10 mouse cellular contexts compared by ENCODE assay signal in the genomic region with DNA sequence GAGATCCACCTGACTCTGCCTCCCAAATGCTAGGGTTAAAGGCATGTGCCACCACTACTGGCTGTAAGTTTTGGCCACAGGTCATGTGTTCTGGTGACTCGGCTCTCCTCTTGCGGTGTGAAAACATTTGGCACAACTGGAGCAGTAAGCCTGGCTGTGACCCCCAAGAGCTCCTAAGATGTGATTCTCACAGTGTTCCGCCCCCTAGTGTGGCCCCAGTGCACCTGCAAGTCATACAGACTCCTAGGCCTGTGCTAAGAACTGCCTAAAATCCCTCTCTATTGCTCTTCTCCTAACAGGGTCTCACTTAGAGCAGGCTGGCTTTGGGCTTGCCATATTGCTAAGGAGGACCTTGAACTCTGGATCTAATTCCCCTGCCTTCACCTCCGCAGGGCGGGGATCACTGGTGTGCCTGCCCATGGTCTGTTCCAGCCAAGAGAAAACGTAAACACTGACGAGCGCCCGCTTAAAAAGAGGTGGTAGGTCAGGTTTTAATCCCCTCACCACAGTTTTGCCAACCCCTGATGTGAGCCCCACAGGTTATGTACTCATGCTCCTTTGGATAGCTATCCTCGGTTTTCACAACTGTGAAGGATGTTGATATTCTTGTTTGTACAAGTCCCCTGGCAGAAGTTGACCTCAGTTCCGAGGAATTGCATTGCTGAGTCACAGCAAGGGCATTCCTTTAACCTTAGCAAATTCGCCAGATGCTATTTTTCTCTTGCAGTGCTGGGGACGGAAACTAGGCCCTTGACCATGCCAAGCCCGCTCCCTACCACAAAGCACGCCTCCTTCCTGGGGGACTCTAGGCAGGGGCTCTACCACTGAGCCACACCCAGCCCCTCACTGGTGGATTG. TPM values are rescaled to one million over a fixed set of nuclear protein-coding genes. Genes with fewer than 3 reads are reported as not detected.
DNase-seq lines count a peak whose midpoint lies in the region; TF ChIP-seq lines count a peak whose summit lies in the region.
"Had no signal": no experiment of that assay in that cellular context is flagged by ENCODE, and none has a peak within 500 bp of the region (broad histone marks: within the 10 kb centered on the region; RNA-seq: fewer than 3 reads in every experiment).

No protein-coding gene starts in this region.

- in situ Hi-C loops in ES-E14 (cut with MboI; ENCODE audit: low sequenced_read_pairs in 2 of 2, unreplicated experiment in 2 of 2): loop anchor here in 1 of 2 experiments (25.0 kb wide), 1 partner anchor 363 kb away; a partner anchor contains a TSS

- no peak overlapping the region for H3K27ac ChIP-seq in ES-E14 (ENCODE audit: insufficient read depth, low read depth, low read length, poor library complexity, severe bottlenecking)
- H3K27ac ChIP-seq: midbrain, embryonic 12.5 days had no signal

- no peaks in the 10 kb centered on the region for H3K9me3 ChIP-seq in ES-E14 (ENCODE audit: control insufficient read depth, insufficient read depth, low read depth, low read length)
- H3K9me3 ChIP-seq: midbrain, embryonic 12.5 days had no signal

- no peak overlapping the region for H3K4me3 ChIP-seq in ES-E14 (ENCODE audit: insufficient read depth in 1 of 2, low read depth in 1 of 2, low read length in 2 of 2, poor library complexity in 1 of 2, severe bottlenecking in 1 of 2)
- H3K4me3 ChIP-seq: midbrain, embryonic 12.5 days had no signal

- H3K9ac ChIP-seq in ES-E14 (ENCODE audit: insufficient read depth, low read depth, low read length, poor library complexity, severe bottlenecking): no peak overlapping the region
- H3K9ac ChIP-seq: midbrain, embryonic 12.5 days had no signal

- DNase-seq in adrenal gland, adult 2 months: peak; percentile 68
- no peak for DNase-seq in adrenal gland, postnatal 25 days
- peak; percentile 10 for DNase-seq in kidney, postnatal 14 days
- no peak for DNase-seq in kidney, adult 11 months
- no peak for DNase-seq in ES-E14 (ENCODE audit: low read depth, low spot score)
- peak; percentile 49 for DNase-seq in lung, postnatal 10 days
- no peak for DNase-seq in layer of hippocampus, postnatal 25 days (ENCODE audit: extremely low spot score in 1 of 2, low spot score in 1 of 2)
- DNase-seq in left cerebral cortex, postnatal 10 days (ENCODE audit: extremely low spot score in 1 of 2, low spot score in 2 of 2): no peak

- peaks cover 0 to 5% of the 10 kb centered on the region in 2 experiments; a peak in 1 of 4 replicates for H3K4me1 ChIP-seq in ES-E14 (ENCODE audit: control insufficient read depth in 2 of 2, insufficient read depth in 2 of 2, low read length in 2 of 2, poor library complexity in 1 of 2)

- no peaks in the 10 kb centered on the region for H3K36me3 ChIP-seq in ES-E14 (ENCODE audit: control insufficient read depth, insufficient read depth, low read length, poor library complexity, severe bottlenecking)
- H3K36me3 ChIP-seq: midbrain, embryonic 12.5 days had no signal

- intact Hi-C loops in left cerebral cortex, postnatal 10 days (cut with DNase I): loop anchor here (2.0 to 10.0 kb wide), 2 partner anchors 63 to 365 kb away; no protein-coding TSS in a partner anchor

TF ChIP-seq in ES-E14, 5 proteins besides CTCF, POLR2A, EP300 and RAD21:
- TF ChIP-seq HCFC1 (IDR thresholded peaks at IDR 0.05; ENCODE audit: borderline replicate concordance, insufficient read depth, low read length) (no peak), MAFK (IDR thresholded peaks at IDR 0.05; ENCODE audit: insufficient read depth, low read depth, low read length) (peak; percentile 48), ZC3H11A (IDR thresholded peaks at IDR 0.05; ENCODE audit: borderline replicate concordance, low read depth, low read length) (no peak), ZNF384 (IDR thresholded peaks at IDR 0.05; ENCODE audit: low read depth, low read length) (no peak), CHD2 (IDR thresholded peaks at IDR 0.05; ENCODE audit: low read depth, low read length) (no peak)

RNA-seq across cellular contexts. Expression of a gene that starts 11.1 kb away (rescaled TPM):
- 1 to 10 TPM; 3.5 to 8.5 TPM for total RNA-seq in adrenal gland, adult 2 months (2021)
- 3.9 and 4.4 TPM in 2 replicates for polyA plus RNA-seq in adrenal gland, adult 2 months (2012; rRNA removed)
- 7.1 and 7.4 TPM in 2 replicates for total RNA-seq in adrenal gland, postnatal 25 days (2021)
- 1.5 and 1.8 TPM in 2 replicates for total RNA-seq in ES-E14 (2012; rRNA removed)
- total RNA-seq in layer of hippocampus, postnatal 25 days (2021): under 1 TPM; 0.19 to 0.20 TPM
- total RNA-seq in left cerebral cortex, postnatal 10 days (2021): under 1 TPM; 0.41 to 0.54 TPM
- polyA plus RNA-seq: heart, embryonic 14.5 days; midbrain, embryonic 12.5 days had no signal

RNA-seq across cellular contexts. Expression of a gene that starts 12.0 kb away (rescaled TPM):
- under 1 TPM; 0.29 to 0.45 TPM for total RNA-seq in adrenal gland, adult 2 months (2021)
- 0.36 and 0.62 TPM in 2 replicates for polyA plus RNA-seq in adrenal gland, adult 2 months (2012; rRNA removed)
- total RNA-seq in adrenal gland, postnatal 25 days (2021): 0.39 TPM in 1 of 2 replicates, not detected in the other
- total RNA-seq in ES-E14 (2012; rRNA removed): 0.22 TPM in 1 of 2 replicates, not detected in the other
- 1 to 10 TPM; 5.6 to 6.2 TPM for total RNA-seq in layer of hippocampus, postnatal 25 days (2021)
- total RNA-seq in left cerebral cortex, postnatal 10 days (2021): 1 to 10 TPM; 7.7 to 8.3 TPM

RNA-seq across cellular contexts. Expression of a gene that starts 12.1 kb away (rescaled TPM):
- 10 to 100 TPM; 34.8 to 37.5 TPM for total RNA-seq in adrenal gland, adult 2 months (2021)
- polyA plus RNA-seq in adrenal gland, adult 2 months (2012; rRNA removed): 32.1 and 33.8 TPM in 2 replicates
- 26.0 and 38.2 TPM in 2 replicates for total RNA-seq in adrenal gland, postnatal 25 days (2021)
- total RNA-seq in ES-E14 (2012; rRNA removed): 14.3 and 14.7 TPM in 2 replicates
- total RNA-seq in layer of hippocampus, postnatal 25 days (2021): 10 to 100 TPM in 1 of 2 experiments, 1 to 10 TPM in 1; 9.0 to 11.5 TPM
- 10 to 100 TPM; 11.9 to 13.0 TPM for total RNA-seq in left cerebral cortex, postnatal 10 days (2021)

RNA-seq across cellular contexts. Expression of a gene that starts 36.9 kb away (rescaled TPM):
- under 1 TPM; 0.79 to 0.84 TPM for total RNA-seq in adrenal gland, adult 2 months (2021)
- polyA plus RNA-seq in adrenal gland, adult 2 months (2012; rRNA removed): 1.9 TPM in 2 replicates
- 1.5 and 1.7 TPM in 2 replicates for total RNA-seq in adrenal gland, postnatal 25 days (2021)
- total RNA-seq in ES-E14 (2012; rRNA removed): 0.13 and 0.32 TPM in 2 replicates
- 1 to 10 TPM; 1.4 to 1.6 TPM for total RNA-seq in layer of hippocampus, postnatal 25 days (2021)
- under 1 TPM; 0.47 to 0.57 TPM for total RNA-seq in left cerebral cortex, postnatal 10 days (2021)
- polyA plus RNA-seq: heart, embryonic 14.5 days had no signal

RNA-seq across cellular contexts. Expression of a gene that starts 53.4 kb away (rescaled TPM):
- 10 to 100 TPM; 34.7 to 36.8 TPM for total RNA-seq in adrenal gland, adult 2 months (2021)
- polyA plus RNA-seq in adrenal gland, adult 2 months (2012; rRNA removed): 61.2 TPM in 2 replicates
- total RNA-seq in adrenal gland, postnatal 25 days (2021): 38.0 and 51.2 TPM in 2 replicates
- 69.7 and 144 TPM in 2 replicates for total RNA-seq in ES-E14 (2012; rRNA removed)
- total RNA-seq in layer of hippocampus, postnatal 25 days (2021): 10 to 100 TPM; 34.8 to 43.0 TPM
- 10 to 100 TPM; 32.5 to 41.2 TPM for total RNA-seq in left cerebral cortex, postnatal 10 days (2021)

Comparison
In these comparisons a context has a peak if more than half of its experiments do, and no peak if none do; other contexts are left out.
1. DNase-seq: peak in adrenal gland, adult 2 months (single experiment), kidney, postnatal 14 days (single experiment) and lung, postnatal 10 days (single experiment); none in adrenal gland, postnatal 25 days (single experiment), kidney, adult 11 months (single experiment), ES-E14 (single experiment), layer of hippocampus, postnatal 25 days (0 of 2) and left cerebral cortex, postnatal 10 days (0 of 2).